Mouse (Mus musculus) neural tube, postnatal 0 days (tissue): ENCODE data around the gene Eid2b. TPM values are rescaled to one million over a fixed set of nuclear protein-coding genes. Genes with fewer than 3 reads are reported as not detected.

Experiments
- polyA plus RNA-seq: library from polyadenylated mRNA; unstranded; fragments of >200 nt; fragmentation: Nextera tagmentation; extraction: Ambion mirVana; gene quantifications from 2 replicates; pipeline ENCODE4 v1.2.1, GENCODE M21; 2015

Eid2b gene
- 43.2 and 45.7 TPM in 2 replicates for polyA plus RNA-seq

GRCm38 (mm10) chr7:28277615-28278278, at the start of gene Eid2b:
Eid2b (plus strand) TSS chr7:28277739.

GRCm38 (mm10) chr7:28267129-28268041, 10.2 kb upstream of the Eid2b start, which contains the start of gene Eid2:
Eid2 (plus strand) TSS chr7:28267881.

GRCm38 (mm10) chr7:28290638-28291590, 13.4 kb downstream of the Eid2b start, which contains the start of gene Selenov:
Selenov (minus strand) TSS chr7:28291186.

GRCm38 (mm10) chr7:28301616-28302433, 24.3 kb downstream of the Eid2b start, which contains the start of gene Dll3:
Dll3 (minus strand) TSS chr7:28302238.

GRCm38 (mm10) chr7:28311926-28312543, 34.5 kb downstream of the Eid2b start, which contains the start of gene Timm50:
Timm50 (minus strand) TSS chr7:28312072.

Other genes starting within 250 kb of the Eid2b start
- 242 and 253 TPM in 2 replicates for gene Psmc4, start 227.6 kb upstream of the Eid2b start, polyA plus RNA-seq
- gene Fcgbp, start 206.5 kb upstream of the Eid2b start, polyA plus RNA-seq: 0.98 and 1.0 TPM in 2 replicates
- 0.06 and 0.09 TPM in 2 replicates for gene 9530053A07Rik, start 148.3 kb upstream of the Eid2b start, polyA plus RNA-seq
- gene Fbl, start 108.0 kb upstream of the Eid2b start, polyA plus RNA-seq: 61.6 and 68.4 TPM in 2 replicates
- gene Dyrk1b, start 98.3 kb upstream of the Eid2b start, polyA plus RNA-seq: 10.0 and 11.1 TPM in 2 replicates
- 32.0 and 49.2 TPM in 2 replicates for gene Eid2, start 9.9 kb upstream of the Eid2b start, polyA plus RNA-seq
- gene Selenov, start 13.4 kb downstream of the Eid2b start, polyA plus RNA-seq: 5.1 and 6.7 TPM in 2 replicates
- gene Dll3, start 24.5 kb downstream of the Eid2b start, polyA plus RNA-seq: 20.4 and 21.8 TPM in 2 replicates
- 109 and 129 TPM in 2 replicates for gene Timm50, start 34.3 kb downstream of the Eid2b start, polyA plus RNA-seq
- 64.4 and 73.7 TPM in 2 replicates for gene Supt5, start 61.0 kb downstream of the Eid2b start, polyA plus RNA-seq
- gene Rps16, start 72.9 kb downstream of the Eid2b start, polyA plus RNA-seq: 524 and 613 TPM in 2 replicates
- gene Plekhg2, start 94.9 kb downstream of the Eid2b start, polyA plus RNA-seq: 10.8 and 13.7 TPM in 2 replicates
- 3.9 and 4.1 TPM in 2 replicates for gene Zfp36, start 102.5 kb downstream of the Eid2b start, polyA plus RNA-seq
- 48.8 and 49.0 TPM in 2 replicates for gene Med29, start 115.0 kb downstream of the Eid2b start, polyA plus RNA-seq
- gene Paf1, start 115.2 kb downstream of the Eid2b start, polyA plus RNA-seq: 75.7 and 90.9 TPM in 2 replicates
- gene Gmfg, start 159.7 kb downstream of the Eid2b start, polyA plus RNA-seq: 6.6 and 8.3 TPM in 2 replicates
- 20.6 and 22.6 TPM in 2 replicates for gene Lrfn1, start 174.2 kb downstream of the Eid2b start, polyA plus RNA-seq
- gene Ifnl2, start 232.7 kb downstream of the Eid2b start, polyA plus RNA-seq: not detected in 2 replicates
- not detected in 2 replicates for gene Ifnl3, start 245.1 kb downstream of the Eid2b start, polyA plus RNA-seq